Mouse (Mus musculus) myocyte (in vitro differentiated cells): ENCODE data around the gene Eftud2.

ENCODE experiments used
- CEBPB ChIP-seq: IDR thresholded peaks from 2 replicates; pipeline ENCODE4 v1.6.1; 2011; ENCODE audit warnings: mild to moderate bottlenecking, moderate library complexity; ENCODE audit not compliant: poor library complexity, insufficient read depth, severe bottlenecking
- MAX ChIP-seq: IDR thresholded peaks from one replicate; pipeline ENCODE4 v1.6.1; 2011; ENCODE audit warnings: low read depth, mild to moderate bottlenecking, control low read depth
- POLR2A ChIP-seq: IDR thresholded peaks from one replicate; pipeline ENCODE4 v1.6.1; 2011; ENCODE audit warnings: low read depth, mild to moderate bottlenecking, control low read depth, moderate library complexity; ENCODE audit not compliant: insufficient read length
- POLR2AphosphoS2 ChIP-seq: IDR thresholded peaks from one replicate; pipeline ENCODE4 v1.6.1; 2011; ENCODE audit warnings: low read depth, control low read depth; ENCODE audit not compliant: insufficient read length
- TCF12 ChIP-seq: IDR thresholded peaks from one replicate; pipeline ENCODE4 v1.6.1; 2011; ENCODE audit warnings: mild to moderate bottlenecking, control low read depth; ENCODE audit not compliant: poor library complexity, insufficient read depth, severe bottlenecking
- USF1 ChIP-seq: IDR thresholded peaks from one replicate; pipeline ENCODE4 v1.6.1; 2011; ENCODE audit warnings: low read depth, mild to moderate bottlenecking, control low read depth, moderate library complexity

DNA sequence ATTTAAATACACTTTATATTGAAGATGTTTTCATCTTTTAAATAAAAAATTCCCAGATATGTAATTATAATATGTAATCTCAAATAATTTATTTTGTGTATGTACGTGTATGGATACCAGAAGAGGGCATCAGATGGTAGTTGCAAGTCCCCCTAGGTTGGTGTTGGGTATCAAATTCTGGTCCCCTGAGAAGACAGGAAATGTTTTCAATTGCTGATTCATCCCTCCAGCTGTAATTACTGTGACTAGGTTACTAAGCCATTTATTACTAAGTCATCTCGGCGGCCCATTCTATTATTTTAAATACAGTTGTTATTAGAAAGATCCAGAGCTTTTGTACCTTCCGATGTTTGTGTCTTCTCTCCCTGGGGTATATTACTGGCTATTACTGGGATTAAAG lies 37.3 kb upstream of the Eftud2 start:
- TF ChIP-seq POLR2A, result no peak
- TF ChIP-seq CEBPB, result no peak
- no peak for TF ChIP-seq TCF12
- TF ChIP-seq POLR2AphosphoS2, result no peak
- TF ChIP-seq USF1, result no peak
- no peak for TF ChIP-seq MAX
